Mouse (Mus musculus) left cerebral cortex, adult 9 months (tissue): ENCODE data around the gene Clnk.
A peak's percentile ranks its signal among the peaks of the same experiment; 100 is the strongest.

Experiments
- DNase-seq, 2 experiments: peaks; one replicate each; pipeline ENCODE4 v3.0.0; 2022; ENCODE audit warnings: low spot score in 2 of 2

Clnk gene

DNA sequence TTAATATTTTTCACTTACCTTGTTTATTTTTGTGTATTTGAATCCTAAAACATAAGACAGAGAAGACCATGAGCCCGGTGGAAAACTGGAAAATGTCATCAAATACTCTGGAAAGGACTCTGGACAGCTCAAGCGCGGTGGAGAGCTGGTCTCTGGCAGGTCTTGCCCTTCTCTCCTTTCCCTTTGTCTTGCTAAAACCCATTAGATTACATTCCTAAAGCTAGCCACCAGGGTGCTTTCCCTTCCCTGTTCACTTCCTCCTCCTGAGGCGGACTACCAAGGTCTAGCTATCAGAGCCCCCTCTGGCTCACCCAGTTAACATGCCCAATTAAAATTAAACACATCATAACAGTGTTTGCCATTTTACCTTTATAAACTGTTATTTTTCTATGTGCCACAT lies 123.9 kb downstream of the Clnk start:
- no peak for DNase-seq

GRCm38 (mm10) chr5:38708940-38709581 lies 167.6 kb downstream of the Clnk start:
- no peak for DNase-seq

- DNase-seq, result no peak
These were observed 169.1 kb downstream of the Clnk start for GRCm38 (mm10) chr5:38707364-38708075.

DNA sequence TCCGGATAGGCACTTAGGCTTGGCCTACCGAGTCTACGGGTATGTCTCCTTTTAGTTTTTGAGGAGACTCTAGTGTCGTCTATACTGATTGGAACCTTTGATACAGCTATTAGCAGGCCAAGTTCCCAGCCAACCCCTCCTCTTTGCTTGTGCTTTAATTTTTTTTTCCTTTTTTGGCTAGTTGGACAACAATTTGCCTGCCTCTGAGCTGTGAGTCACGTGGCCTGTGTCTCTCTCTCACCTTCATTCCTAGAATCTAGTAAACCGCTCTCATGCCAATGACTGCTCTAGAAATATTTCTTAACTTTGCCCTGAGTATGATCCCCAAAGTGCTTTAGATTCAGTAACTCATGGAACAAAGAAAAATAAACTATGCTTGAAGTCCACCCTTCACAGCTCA lies 173.7 kb downstream of the Clnk start:
- no peak for DNase-seq

DNA sequence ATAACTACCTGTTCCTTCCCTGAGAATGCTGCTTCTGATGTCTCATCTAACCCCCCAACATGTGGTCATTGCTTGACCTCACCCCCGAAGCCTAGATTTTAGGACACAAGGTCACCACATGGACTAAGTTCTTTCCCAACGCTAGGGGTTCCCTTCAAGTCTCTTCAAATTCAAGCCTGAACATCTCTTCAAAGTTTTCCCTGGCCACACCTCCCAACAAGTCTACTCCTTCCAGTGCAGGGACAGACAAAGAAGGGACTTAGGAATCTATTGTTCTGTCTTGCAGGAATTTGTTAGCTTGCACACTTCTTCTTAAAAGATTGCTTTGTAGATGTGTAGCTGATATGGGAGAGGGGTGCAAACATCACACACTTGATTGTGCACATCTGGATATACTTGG lies 174.5 kb downstream of the Clnk start:
- no peak for DNase-seq

DNA sequence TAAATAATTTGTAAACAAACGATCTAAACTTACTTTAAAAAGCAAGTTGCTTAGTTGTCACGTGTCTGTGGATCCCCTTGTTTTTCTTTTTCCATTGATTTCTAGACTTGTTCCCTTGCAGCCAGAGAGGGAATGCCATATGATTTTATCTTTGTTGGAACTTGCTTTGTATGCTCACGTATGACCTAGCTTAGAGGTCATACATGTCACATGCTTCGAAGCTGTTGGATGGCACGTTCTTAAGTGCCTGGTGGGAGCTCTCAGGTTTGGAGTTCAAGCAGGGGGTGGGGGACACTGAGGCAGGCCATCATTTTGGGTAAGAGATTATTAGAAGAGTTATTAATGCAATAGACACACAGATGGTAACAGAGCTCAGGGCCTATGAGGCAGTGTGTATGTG lies 178.1 kb downstream of the Clnk start:
- no peak for DNase-seq

DNA sequence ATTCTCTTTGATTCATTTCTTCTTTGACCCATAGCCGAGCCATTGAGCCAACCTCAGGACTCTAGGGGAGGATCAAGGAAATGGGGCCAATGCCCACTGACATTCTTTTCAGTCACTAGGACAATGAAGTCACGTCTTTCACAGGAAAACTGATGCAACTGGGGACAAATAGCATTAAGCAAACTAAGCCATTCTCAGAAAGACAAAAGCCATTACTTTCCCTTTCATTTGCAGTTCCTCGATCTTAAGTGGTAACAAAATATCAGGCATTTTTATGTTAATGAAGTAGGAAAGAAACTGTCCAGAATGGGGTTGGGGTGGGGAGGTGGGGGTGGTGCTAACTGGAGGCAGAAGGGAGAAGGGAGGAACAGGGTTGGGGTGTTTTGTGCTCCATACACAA lies 178.6 kb downstream of the Clnk start:
- no peak for DNase-seq

- no peak for DNase-seq
These were observed 179.8 kb downstream of the Clnk start for GRCm38 (mm10) chr5:38696616-38697375.

- DNase-seq, result no peak
These were observed 183.8 kb downstream of the Clnk start for GRCm38 (mm10) chr5:38692859-38693258.

DNA sequence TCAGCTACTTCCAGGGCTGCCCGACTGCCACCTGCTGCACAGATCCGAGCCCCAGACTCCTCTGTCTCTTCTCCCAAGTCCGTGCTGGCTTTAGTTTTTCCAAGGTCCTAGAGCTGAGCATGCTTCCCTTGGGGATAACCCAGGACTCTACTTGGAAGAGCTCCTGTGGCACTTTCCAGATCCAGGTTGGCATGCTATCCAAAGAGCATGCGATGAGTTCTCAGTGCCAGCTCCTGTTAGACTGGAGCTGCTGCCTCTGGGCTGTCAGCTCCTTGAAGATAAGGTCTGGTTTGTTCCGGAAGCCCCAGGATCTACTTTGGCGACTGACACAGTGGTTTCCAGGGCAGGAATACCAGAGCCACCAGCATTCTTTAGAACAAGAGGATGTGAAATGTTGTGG lies 187.4 kb downstream of the Clnk start:
- no peak for DNase-seq

DNA sequence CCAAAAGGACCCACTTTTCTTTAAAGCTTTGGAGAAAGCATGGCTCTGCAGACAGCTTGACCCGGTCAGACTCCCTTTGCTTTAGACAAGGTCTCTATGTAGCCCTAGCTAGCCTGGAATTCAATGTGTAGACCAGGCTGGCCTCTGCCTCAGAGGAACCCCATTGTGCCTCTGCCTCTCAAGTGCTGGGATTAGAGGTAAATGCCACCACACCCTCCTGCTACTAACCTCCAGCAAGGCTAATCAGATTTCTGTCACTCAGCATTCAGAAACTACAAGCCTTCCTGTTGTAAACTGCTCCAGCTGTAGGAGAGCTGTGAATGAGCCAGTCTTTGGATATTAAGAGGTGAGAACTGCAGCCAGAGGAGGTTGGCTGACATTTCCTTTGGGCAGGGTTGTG lies 188.9 kb downstream of the Clnk start:
- DNase-seq, result no peak

GRCm38 (mm10) chr5:38684164-38684911 lies 192.3 kb downstream of the Clnk start, which contains the start of gene Zfp518b:
TSS of gene Zfp518b (minus strand) at chr5:38684826.
- DNase-seq, result peak in 1 of 2 experiments; percentile 66

DNA sequence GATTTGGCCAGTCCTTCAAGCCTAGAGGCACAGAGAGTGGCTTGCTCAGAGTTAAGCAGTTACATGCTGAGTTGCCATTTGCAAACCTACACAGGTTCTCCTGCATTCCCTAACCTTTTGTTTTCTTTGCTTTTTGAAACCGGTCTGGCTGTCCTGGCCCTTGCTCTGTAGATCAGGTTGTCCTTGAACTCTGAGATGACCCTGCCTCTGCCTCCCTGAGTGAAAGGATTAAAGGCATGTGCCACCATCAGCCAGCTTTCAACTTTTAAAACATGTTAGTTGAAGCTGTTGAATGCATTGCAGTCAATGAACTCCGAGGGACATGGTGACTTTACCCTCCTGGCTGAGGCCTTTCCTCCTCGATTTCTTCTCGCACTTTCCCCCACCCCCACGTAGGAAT lies 217.8 kb downstream of the Clnk start:
- no peak for DNase-seq
